Mouse (Mus musculus): Measurements from ENCODE around the gene Gm44503. TPM values are rescaled to one million over a fixed set of nuclear protein-coding genes. Genes with fewer than 3 reads are reported as not detected.

Gene Gm44503
- polyA plus RNA-seq, 1 experiment from 2014 or later: not detected

DNA sequence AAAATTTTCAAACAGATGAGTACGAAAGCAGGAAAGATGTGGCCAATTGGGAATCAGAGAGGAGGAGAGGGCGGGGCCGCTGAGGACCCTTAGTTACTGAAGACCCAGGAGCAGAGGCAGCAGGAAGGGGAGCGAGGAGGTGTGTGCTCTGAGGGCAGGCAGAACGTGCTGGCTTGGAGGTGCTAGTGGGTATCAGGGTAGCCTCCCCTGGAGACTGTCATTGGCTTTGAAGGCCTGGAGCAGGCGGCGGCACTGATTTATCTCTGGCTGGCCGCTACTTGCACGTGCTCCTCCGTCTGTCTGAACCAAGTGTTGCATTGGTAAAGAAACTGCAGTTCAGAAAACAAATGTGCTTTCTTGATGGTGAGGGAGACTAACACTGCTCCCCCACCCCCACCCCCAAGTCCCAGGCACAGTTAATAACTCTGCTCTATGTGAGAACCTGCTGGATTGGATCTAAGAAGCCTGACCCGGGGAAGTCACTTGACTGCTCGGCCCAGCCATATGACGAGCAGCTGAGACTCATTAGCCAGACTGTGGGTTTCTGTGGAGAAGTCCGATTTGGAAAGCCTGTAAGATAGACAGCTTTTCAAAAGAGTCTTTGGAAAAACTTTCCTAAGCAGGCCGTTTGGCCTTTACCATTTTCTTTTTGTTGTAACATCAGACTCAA lies 105.1 kb downstream of the Gm44503 start:
- Histone ChIP-seq H3K4me2 (replicated peaks) (peak overlapping the region; percentile 45), H3K9ac (no peak overlapping the region), H3K9me3 (no peaks in the 10 kb centered on the region), H3K4me1 (peaks cover 27% of the 10 kb centered on the region), H3K27ac (peak overlapping the region; percentile 72), H3K27me3 (no peaks in the 10 kb centered on the region), H3K4me3 (peak overlapping the region; percentile 11; the same call in 1 of the 2 replicates), H3K36me3 (no peaks in the 10 kb centered on the region)
- 12% methylated on average over 15 of the region's 15 CpGs for WGBS
- ATAC-seq (ENCODE audit: insufficient number of reproducible peaks, insufficient read depth, low FRiP score, low TSS enrichment): no peak; the same call in 1 of the 2 replicates

Small RNA genes lying within 50 kb of the gene (microRNA-seq; reads per million reads assigned to microRNA genes)
- gene Gm27353: not detected

Other genes with a start within 250 kb of the Gm44503 start
- 1.8 and 2.1 TPM in 2 replicates for gene Prtg, start 152.0 kb upstream of the Gm44503 start, polyA plus RNA-seq (2016; fragmentation: Nextera tagmentation; extraction: Ambion mirVana)
- 11.7 TPM in 2 replicates for gene Pygo1, start 33.2 kb upstream of the Gm44503 start, polyA plus RNA-seq (2016; fragmentation: Nextera tagmentation; extraction: Ambion mirVana)
- 1.5 and 1.8 TPM in 2 replicates for gene Dyx1c1, start 67 bp upstream of the Gm44503 start, polyA plus RNA-seq (2016; fragmentation: Nextera tagmentation; extraction: Ambion mirVana)
- 13.6 and 13.8 TPM in 2 replicates for gene Ccpg1os, start 26.5 kb downstream of the Gm44503 start, polyA plus RNA-seq (2016; fragmentation: Nextera tagmentation; extraction: Ambion mirVana)
- gene Ccpg1, start 26.6 kb downstream of the Gm44503 start, polyA plus RNA-seq (2016; fragmentation: Nextera tagmentation; extraction: Ambion mirVana): 22.3 and 24.9 TPM in 2 replicates
- gene Pigb, start 81.5 kb downstream of the Gm44503 start, polyA plus RNA-seq (2016; fragmentation: Nextera tagmentation; extraction: Ambion mirVana): 13.5 and 14.7 TPM in 2 replicates
- gene Rab27a, start 86.0 kb downstream of the Gm44503 start, polyA plus RNA-seq (2016; fragmentation: Nextera tagmentation; extraction: Ambion mirVana): 6.8 and 8.9 TPM in 2 replicates
- 0.20 TPM in 1 of 2 replicates, not detected in the other for gene Khdc3, start 143.0 kb downstream of the Gm44503 start, polyA plus RNA-seq (2016; fragmentation: Nextera tagmentation; extraction: Ambion mirVana)
- gene Gm20509, start 143.6 kb downstream of the Gm44503 start, polyA plus RNA-seq (2016; fragmentation: Nextera tagmentation; extraction: Ambion mirVana): not detected in 2 replicates
- 140 and 143 TPM in 2 replicates for gene Rsl24d1, start 154.6 kb downstream of the Gm44503 start, polyA plus RNA-seq (2016; fragmentation: Nextera tagmentation; extraction: Ambion mirVana)

Data from embryonic facial prominence, embryonic 12.5 days (tissue).